Mouse (Mus musculus): ENCODE data around the gene Tas1r3. TPM values are rescaled to one million over a fixed set of nuclear protein-coding genes. Genes with fewer than 3 reads are reported as not detected.

Gene Tas1r3
- total and polyA plus RNA-seq, 3 experiments = 0.62 to 54.9 (median 1.1) TPM

DNA sequence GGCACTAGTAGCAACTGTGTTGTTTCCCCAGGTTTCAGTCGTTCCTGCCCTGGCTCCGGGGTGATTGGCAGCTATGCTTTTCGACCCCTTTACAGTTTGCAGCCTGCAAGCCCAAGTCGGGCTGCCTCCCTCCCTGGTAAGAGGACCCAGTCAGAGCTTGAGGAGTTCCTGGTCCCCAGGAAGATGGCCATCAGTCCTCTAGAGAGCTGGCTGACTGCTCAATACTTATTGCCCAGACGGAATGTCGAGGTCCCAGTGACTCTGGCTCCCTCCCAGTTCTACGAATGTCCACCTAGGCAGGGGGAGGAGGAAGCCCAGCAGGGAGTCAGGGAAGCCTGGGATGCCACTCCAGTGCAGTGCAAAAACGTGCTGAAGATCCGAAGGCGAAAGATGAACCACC, 30.8 kb downstream of the Tas1r3 start:
- no peak overlapping the region for H3K27ac ChIP-seq (ENCODE audit: control insufficient read depth, low read depth, low read length)
- H3K9ac ChIP-seq (ENCODE audit: control insufficient read depth, low read depth, low read length, poor library complexity, severe bottlenecking) = peak overlapping the region; percentile 88
- peaks cover 0 to 7% of the 10 kb centered on the region in 2 experiments; a peak in 2 of 4 replicates for H3K36me3 ChIP-seq (ENCODE audit: control insufficient read depth in 1 of 2, insufficient read depth in 2 of 2, low read length in 2 of 2)
- TF ChIP-seq JUND (IDR thresholded peaks at IDR 0.05; ENCODE audit: low read depth, low read length) (no peak), UBTF (IDR thresholded peaks at IDR 0.05; ENCODE audit: borderline replicate concordance, insufficient read depth, low read depth, low read length) (no peak), ELF1 (IDR thresholded peaks at IDR 0.05; ENCODE audit: low read depth, low read length) (no peak), HCFC1 (IDR thresholded peaks at IDR 0.05; ENCODE audit: low read depth, low read length) (no peak), POLR2A (IDR thresholded peaks at IDR 0.05; ENCODE audit: control insufficient read depth in 1 of 2, insufficient read depth in 1 of 2, low read depth in 1 of 2, low read length in 2 of 2, poor library complexity in 1 of 2) (0 out of 4 replicates have a peak, but pooled peaks of 1 of the 2 experiments have one; percentile 4), CHD2 (IDR thresholded peaks at IDR 0.05; ENCODE audit: low read length) (no peak), MAX (IDR thresholded peaks at IDR 0.05; ENCODE audit: low read length) (no peak)
- H3K27me3 ChIP-seq (ENCODE audit: control insufficient read depth in 1 of 2, insufficient read depth in 2 of 2, low read length in 2 of 2) = no peaks in the 10 kb centered on the region
- peak overlapping the region; percentile 69 to 90 for H3K4me3 ChIP-seq (ENCODE audit: control insufficient read depth in 1 of 2, insufficient read depth in 1 of 2, low read depth in 2 of 2, low read length in 2 of 2)
- no peak for DNase-seq (ENCODE audit: low read depth, low spot score)
- H3K9me3 ChIP-seq (replicated peaks; ENCODE audit: insufficient read depth, low read length) = no peaks in the 10 kb centered on the region
- H3K4me1 ChIP-seq (ENCODE audit: control insufficient read depth in 1 of 2, insufficient read depth in 2 of 2, low read length in 2 of 2) = peaks cover 0 to 10% of the 10 kb centered on the region in 2 experiments; a peak in 1 of 4 replicates
- H3K79me2 ChIP-seq (ENCODE audit: control insufficient read depth, insufficient read depth, low read length, poor library complexity) = peaks cover 15% of the 10 kb centered on the region

GRCm38 (mm10) chr4:155831831-155832230, 31.3 kb downstream of the Tas1r3 start:
- H3K27me3 ChIP-seq (ENCODE audit: control insufficient read depth in 1 of 2, insufficient read depth in 2 of 2, low read length in 2 of 2) = no peaks in the 10 kb centered on the region
- peak overlapping the region; percentile 69 to 90 for H3K4me3 ChIP-seq (ENCODE audit: control insufficient read depth in 1 of 2, insufficient read depth in 1 of 2, low read depth in 2 of 2, low read length in 2 of 2)
- TF ChIP-seq KAT2A (conservative IDR thresholded peaks at IDR 0.05; ENCODE audit: low read depth, low read length) = no peak
- TF ChIP-seq ZKSCAN1 (IDR thresholded peaks at IDR 0.05; ENCODE audit: low read depth, low read length) = no peak
- TF ChIP-seq CHD2 (IDR thresholded peaks at IDR 0.05; ENCODE audit: low read length) = no peak
- TF ChIP-seq USF2 (IDR thresholded peaks at IDR 0.05; ENCODE audit: borderline replicate concordance in 1 of 2, insufficient read depth in 1 of 2, low read depth in 1 of 2, low read length in 2 of 2) = no peak
- TF ChIP-seq TBP (IDR thresholded peaks at IDR 0.05; ENCODE audit: low read depth, low read length) = no peak
- no peak for TF ChIP-seq SIN3A (IDR thresholded peaks at IDR 0.05; ENCODE audit: low read length)
- TF ChIP-seq MAFK (IDR thresholded peaks at IDR 0.05; ENCODE audit: borderline replicate concordance, low read depth, low read length) = no peak
- no peak for TF ChIP-seq MAX (IDR thresholded peaks at IDR 0.05; ENCODE audit: low read length)
- TF ChIP-seq CTCF (IDR thresholded peaks at IDR 0.05 in 2 of 3, conservative IDR thresholded peaks at IDR 0.05 in 1 of 3; ENCODE audit: control insufficient read depth in 1 of 3, insufficient read depth in 1 of 3, low read depth in 2 of 3, low read length in 3 of 3, poor library complexity in 1 of 3, severe bottlenecking in 1 of 3) = no peak
- TF ChIP-seq JUND (IDR thresholded peaks at IDR 0.05; ENCODE audit: low read depth, low read length) = no peak
- no peak for TF ChIP-seq POLR2AphosphoS5 (IDR thresholded peaks at IDR 0.05; ENCODE audit: borderline replicate concordance, low read depth, low read length)
- TF ChIP-seq UBTF (IDR thresholded peaks at IDR 0.05; ENCODE audit: borderline replicate concordance, insufficient read depth, low read depth, low read length) = no peak
- no peak for TF ChIP-seq ZMIZ1 (IDR thresholded peaks at IDR 0.05; ENCODE audit: low read depth, low read length)
- H3K79me2 ChIP-seq (ENCODE audit: control insufficient read depth, insufficient read depth, low read length, poor library complexity) = peaks cover 15% of the 10 kb centered on the region
- no peak for DNase-seq (ENCODE audit: low read depth, low spot score)
- H3K27ac ChIP-seq (ENCODE audit: control insufficient read depth, low read depth, low read length) = peak overlapping the region; percentile 71
- peak overlapping the region; percentile 88 for H3K9ac ChIP-seq (ENCODE audit: control insufficient read depth, low read depth, low read length, poor library complexity, severe bottlenecking)
- H3K4me1 ChIP-seq (ENCODE audit: control insufficient read depth in 1 of 2, insufficient read depth in 2 of 2, low read length in 2 of 2) = peaks cover 0 to 10% of the 10 kb centered on the region in 2 experiments; a peak in 1 of 4 replicates
- peaks cover 0 to 7% of the 10 kb centered on the region in 2 experiments; a peak in 2 of 4 replicates for H3K36me3 ChIP-seq (ENCODE audit: control insufficient read depth in 1 of 2, insufficient read depth in 2 of 2, low read length in 2 of 2)
- no peaks in the 10 kb centered on the region for H3K9me3 ChIP-seq (replicated peaks; ENCODE audit: insufficient read depth, low read length)

Data from MEL (cell line).